Mouse (Mus musculus): ENCODE data around the gene Ints2. TPM values are rescaled to one million over a fixed set of nuclear protein-coding genes. Genes with fewer than 3 reads are reported as not detected.

Ints2 gene
- total RNA-seq, 1 experiment = 92.9 TPM

- Histone ChIP-seq H3K4me1 (ENCODE audit: control insufficient read depth in 2 of 2, insufficient read depth in 2 of 2, low read length in 2 of 2, poor library complexity in 1 of 2) (no peaks in the 10 kb centered on the region), H3K9ac (ENCODE audit: insufficient read depth, low read depth, low read length, poor library complexity, severe bottlenecking) (no peak overlapping the region), H3K4me3 (ENCODE audit: insufficient read depth in 1 of 2, low read depth in 1 of 2, low read length in 2 of 2, poor library complexity in 1 of 2, severe bottlenecking in 1 of 2) (no peak overlapping the region), H3K27ac (ENCODE audit: insufficient read depth, low read depth, low read length, poor library complexity, severe bottlenecking) (no peak overlapping the region), H3K36me3 (ENCODE audit: control insufficient read depth, insufficient read depth, low read length, poor library complexity, severe bottlenecking) (peaks cover 19% of the 10 kb centered on the region), H3K9me3 (ENCODE audit: control insufficient read depth, insufficient read depth, low read depth, low read length) (no peaks in the 10 kb centered on the region)
- DNase-seq (ENCODE audit: low read depth, low spot score) = no peak
- in situ Hi-C loops (cut with MboI; ENCODE audit: low sequenced_read_pairs in 2 of 2, unreplicated experiment in 2 of 2) = no loop called here
- no peak for TF ChIP-seq HCFC1 (IDR thresholded peaks at IDR 0.05; ENCODE audit: borderline replicate concordance, insufficient read depth, low read length)
- no peak for TF ChIP-seq MAFK (IDR thresholded peaks at IDR 0.05; ENCODE audit: insufficient read depth, low read depth, low read length)
- no peak for TF ChIP-seq ZNF384 (IDR thresholded peaks at IDR 0.05; ENCODE audit: low read depth, low read length)
- no peak for TF ChIP-seq CHD2 (IDR thresholded peaks at IDR 0.05; ENCODE audit: low read depth, low read length)
- TF ChIP-seq ZC3H11A (IDR thresholded peaks at IDR 0.05; ENCODE audit: borderline replicate concordance, low read depth, low read length) = no peak
Observed at GRCm38 (mm10) chr11:86226646-86227180, 30.7 kb downstream of the Ints2 start.

DNA sequence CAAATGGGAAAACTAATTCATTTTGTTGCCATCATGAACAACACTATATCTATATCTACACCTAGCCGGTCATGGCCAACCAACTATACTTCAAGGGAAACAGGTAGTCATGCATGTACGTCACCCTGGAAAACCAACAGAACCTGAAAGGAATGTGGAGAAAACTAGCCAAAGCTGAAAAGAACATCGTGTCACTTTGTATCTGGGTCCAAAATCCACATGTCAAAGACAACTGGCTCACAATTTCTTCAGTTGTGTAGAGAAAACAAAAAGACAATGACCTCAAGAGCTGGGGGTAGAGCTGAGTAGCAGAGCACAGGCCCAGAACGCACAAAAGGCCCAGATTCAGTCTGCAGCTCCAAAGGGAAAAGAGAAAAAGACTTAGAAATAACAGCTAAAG lies 31.6 kb downstream of the Ints2 start:
- in situ Hi-C loops (cut with MboI; ENCODE audit: low sequenced_read_pairs in 2 of 2, unreplicated experiment in 2 of 2) = no loop called here
- Histone ChIP-seq H3K36me3 (ENCODE audit: control insufficient read depth, insufficient read depth, low read length, poor library complexity, severe bottlenecking) (peaks cover 12% of the 10 kb centered on the region), H3K9me3 (ENCODE audit: control insufficient read depth, insufficient read depth, low read depth, low read length) (no peaks in the 10 kb centered on the region), H3K27ac (ENCODE audit: insufficient read depth, low read depth, low read length, poor library complexity, severe bottlenecking) (no peak overlapping the region), H3K9ac (ENCODE audit: insufficient read depth, low read depth, low read length, poor library complexity, severe bottlenecking) (no peak overlapping the region), H3K4me3 (ENCODE audit: insufficient read depth in 1 of 2, low read depth in 1 of 2, low read length in 2 of 2, poor library complexity in 1 of 2, severe bottlenecking in 1 of 2) (no peak overlapping the region), H3K4me1 (ENCODE audit: control insufficient read depth in 2 of 2, insufficient read depth in 2 of 2, low read length in 2 of 2, poor library complexity in 1 of 2) (no peaks in the 10 kb centered on the region; a peak in 1 of 4 replicates)
- DNase-seq (ENCODE audit: low read depth, low spot score) = no peak
- TF ChIP-seq ZNF384 (IDR thresholded peaks at IDR 0.05; ENCODE audit: low read depth, low read length) (no peak), MAFK (IDR thresholded peaks at IDR 0.05; ENCODE audit: insufficient read depth, low read depth, low read length) (no peak), ZC3H11A (IDR thresholded peaks at IDR 0.05; ENCODE audit: borderline replicate concordance, low read depth, low read length) (no peak), CHD2 (IDR thresholded peaks at IDR 0.05; ENCODE audit: low read depth, low read length) (no peak), HCFC1 (IDR thresholded peaks at IDR 0.05; ENCODE audit: borderline replicate concordance, insufficient read depth, low read length) (no peak)

- no peak overlapping the region for H3K27ac ChIP-seq (ENCODE audit: insufficient read depth, low read depth, low read length, poor library complexity, severe bottlenecking)
- TF ChIP-seq ZC3H11A (IDR thresholded peaks at IDR 0.05; ENCODE audit: borderline replicate concordance, low read depth, low read length) (no peak), HCFC1 (IDR thresholded peaks at IDR 0.05; ENCODE audit: borderline replicate concordance, insufficient read depth, low read length) (no peak), ZNF384 (IDR thresholded peaks at IDR 0.05; ENCODE audit: low read depth, low read length) (no peak), CHD2 (IDR thresholded peaks at IDR 0.05; ENCODE audit: low read depth, low read length) (no peak), MAFK (IDR thresholded peaks at IDR 0.05; ENCODE audit: insufficient read depth, low read depth, low read length) (no peak)
- H3K36me3 ChIP-seq (ENCODE audit: control insufficient read depth, insufficient read depth, low read length, poor library complexity, severe bottlenecking) = peaks cover 12% of the 10 kb centered on the region
- H3K9ac ChIP-seq (ENCODE audit: insufficient read depth, low read depth, low read length, poor library complexity, severe bottlenecking) = no peak overlapping the region
- H3K4me1 ChIP-seq (ENCODE audit: control insufficient read depth in 2 of 2, insufficient read depth in 2 of 2, low read length in 2 of 2, poor library complexity in 1 of 2) = 0 out of 4 replicates have a peak, but pooled peaks cover 0 to 2% of the 10 kb centered on the region in 2 experiments
- DNase-seq (ENCODE audit: low read depth, low spot score) = no peak
- no peaks in the 10 kb centered on the region for H3K9me3 ChIP-seq (ENCODE audit: control insufficient read depth, insufficient read depth, low read depth, low read length)
- in situ Hi-C loops (cut with MboI; ENCODE audit: low sequenced_read_pairs in 2 of 2, unreplicated experiment in 2 of 2) = no loop called here
- H3K4me3 ChIP-seq (ENCODE audit: insufficient read depth in 1 of 2, low read depth in 1 of 2, low read length in 2 of 2, poor library complexity in 1 of 2, severe bottlenecking in 1 of 2) = no peak overlapping the region
Observed at GRCm38 (mm10) chr11:86211803-86212202, 45.6 kb downstream of the Ints2 start.

GRCm38 (mm10) chr11:86209123-86209522 lies 48.3 kb downstream of the Ints2 start:
- no peak overlapping the region for H3K9ac ChIP-seq (ENCODE audit: insufficient read depth, low read depth, low read length, poor library complexity, severe bottlenecking)
- 0 out of 4 replicates have a peak, but pooled peaks cover 0 to 2% of the 10 kb centered on the region in 2 experiments for H3K4me1 ChIP-seq (ENCODE audit: control insufficient read depth in 2 of 2, insufficient read depth in 2 of 2, low read length in 2 of 2, poor library complexity in 1 of 2)
- no peak overlapping the region for H3K4me3 ChIP-seq (ENCODE audit: insufficient read depth in 1 of 2, low read depth in 1 of 2, low read length in 2 of 2, poor library complexity in 1 of 2, severe bottlenecking in 1 of 2)
- in situ Hi-C loops (cut with MboI; ENCODE audit: low sequenced_read_pairs in 2 of 2, unreplicated experiment in 2 of 2) = no loop called here
- no peak overlapping the region for H3K27ac ChIP-seq (ENCODE audit: insufficient read depth, low read depth, low read length, poor library complexity, severe bottlenecking)
- TF ChIP-seq CHD2 (IDR thresholded peaks at IDR 0.05; ENCODE audit: low read depth, low read length) (no peak), ZC3H11A (IDR thresholded peaks at IDR 0.05; ENCODE audit: borderline replicate concordance, low read depth, low read length) (no peak), ZNF384 (IDR thresholded peaks at IDR 0.05; ENCODE audit: low read depth, low read length) (no peak), HCFC1 (IDR thresholded peaks at IDR 0.05; ENCODE audit: borderline replicate concordance, insufficient read depth, low read length) (no peak), MAFK (IDR thresholded peaks at IDR 0.05; ENCODE audit: insufficient read depth, low read depth, low read length) (no peak)
- no peak for DNase-seq (ENCODE audit: low read depth, low spot score)
- peaks cover 23% of the 10 kb centered on the region for H3K36me3 ChIP-seq (ENCODE audit: control insufficient read depth, insufficient read depth, low read length, poor library complexity, severe bottlenecking)
- no peaks in the 10 kb centered on the region for H3K9me3 ChIP-seq (ENCODE audit: control insufficient read depth, insufficient read depth, low read depth, low read length)
